Mouse (Mus musculus): Measurements from ENCODE around the gene F12. TPM values are rescaled to one million over a fixed set of nuclear protein-coding genes. Genes with fewer than 3 reads are reported as not detected.
A peak's percentile ranks its signal among the peaks of the same experiment; 100 is the strongest.

The F12 gene
- polyA plus RNA-seq, 1 experiment = 0.03 TPM

DNA sequence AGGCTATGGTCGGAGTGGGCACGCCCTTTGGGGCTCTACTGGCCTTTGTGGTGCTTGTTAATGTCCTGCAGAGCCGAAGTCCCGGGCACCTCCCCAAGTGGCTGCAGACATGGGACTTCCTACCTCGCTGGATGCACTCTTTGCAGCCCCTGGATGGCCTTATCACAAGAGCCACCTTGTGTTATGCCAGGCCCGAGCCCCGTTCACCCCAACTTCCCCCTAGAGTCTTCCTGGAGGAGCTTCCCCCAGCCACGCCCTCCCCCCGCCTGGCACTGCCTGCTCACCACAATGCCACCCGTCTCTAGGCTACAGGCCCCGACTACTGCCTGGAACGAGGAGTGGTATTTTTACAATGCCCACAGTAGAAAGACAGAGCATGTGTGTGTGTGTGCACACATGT, 13.3 kb downstream of the F12 start:
- WGBS = 59% methylated on average over 12 of the region's 12 CpGs
- no peaks in the 10 kb centered on the region for H3K4me1 ChIP-seq (ENCODE audit: control insufficient read depth, insufficient read depth, low read length)
- H3K27me3 ChIP-seq (replicated peaks; ENCODE audit: control insufficient read depth, insufficient read depth, low read length) = no peaks in the 10 kb centered on the region
- TF ChIP-seq CTCF (conservative IDR thresholded peaks at IDR 0.05; ENCODE audit: insufficient read depth, insufficient read length, low read depth, low read length) = no peak
- peak; percentile 15 for TF ChIP-seq POLR2A (IDR thresholded peaks at IDR 0.05; ENCODE audit: low read depth, low read length)
- no peak overlapping the region for H3K4me3 ChIP-seq (ENCODE audit: insufficient read depth, low read depth, low read length)
- peak; percentile 21 for DNase-seq
- no peak overlapping the region for H3K27ac ChIP-seq (ENCODE audit: insufficient read depth, low read depth, low read length)
- no peaks in the 10 kb centered on the region; the same call in 1 of the 2 replicates for H3K36me3 ChIP-seq (ENCODE audit: control insufficient read depth, insufficient read depth, low read length)

DNA sequence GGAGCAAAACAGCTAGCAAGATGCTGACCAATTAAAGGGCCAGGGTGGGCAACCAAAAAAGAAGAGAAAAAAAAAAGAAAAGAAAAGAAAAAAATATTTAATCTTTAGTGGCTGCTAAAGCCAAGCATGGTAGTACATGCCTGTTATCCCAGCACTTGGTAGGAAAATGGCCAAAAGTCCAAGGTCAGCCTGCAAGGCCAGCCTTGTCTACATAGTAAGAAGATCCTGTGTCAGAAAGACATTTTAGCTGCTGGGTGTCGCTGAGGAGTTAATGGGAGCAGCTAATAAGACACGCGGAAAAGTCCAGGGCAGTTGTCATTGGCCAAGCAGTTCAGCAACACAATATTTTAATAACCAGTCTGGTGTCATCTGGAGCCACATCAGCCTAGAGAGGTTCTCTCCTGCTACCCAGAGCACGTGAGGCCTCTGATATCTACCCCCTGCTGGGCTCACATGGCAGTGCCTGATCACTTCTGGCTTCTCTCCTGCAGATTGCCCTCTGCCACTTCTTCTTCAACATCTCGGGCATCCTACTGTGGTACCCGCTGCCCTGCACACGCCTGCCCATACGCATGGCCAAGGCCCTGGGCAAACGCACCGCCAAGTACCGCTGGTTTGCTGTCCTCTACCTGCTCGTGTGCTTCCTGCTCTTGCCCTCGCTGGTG, 13.8 kb downstream of the F12 start:
- H3K4me3 ChIP-seq (ENCODE audit: insufficient read depth, low read depth, low read length) = no peak overlapping the region
- H3K4me1 ChIP-seq (ENCODE audit: control insufficient read depth, insufficient read depth, low read length) = no peaks in the 10 kb centered on the region
- 59% methylated on average over 13 of the region's 13 CpGs for WGBS
- H3K36me3 ChIP-seq (ENCODE audit: control insufficient read depth, insufficient read depth, low read length) = no peaks in the 10 kb centered on the region; the same call in 1 of the 2 replicates
- TF ChIP-seq POLR2A (IDR thresholded peaks at IDR 0.05; ENCODE audit: low read depth, low read length) = peak; percentile 23
- no peak for TF ChIP-seq CTCF (conservative IDR thresholded peaks at IDR 0.05; ENCODE audit: insufficient read depth, insufficient read length, low read depth, low read length)
- H3K27ac ChIP-seq (ENCODE audit: insufficient read depth, low read depth, low read length) = no peak overlapping the region
- peak; percentile 51 for DNase-seq
- H3K27me3 ChIP-seq (replicated peaks; ENCODE audit: control insufficient read depth, insufficient read depth, low read length) = no peaks in the 10 kb centered on the region

DNA sequence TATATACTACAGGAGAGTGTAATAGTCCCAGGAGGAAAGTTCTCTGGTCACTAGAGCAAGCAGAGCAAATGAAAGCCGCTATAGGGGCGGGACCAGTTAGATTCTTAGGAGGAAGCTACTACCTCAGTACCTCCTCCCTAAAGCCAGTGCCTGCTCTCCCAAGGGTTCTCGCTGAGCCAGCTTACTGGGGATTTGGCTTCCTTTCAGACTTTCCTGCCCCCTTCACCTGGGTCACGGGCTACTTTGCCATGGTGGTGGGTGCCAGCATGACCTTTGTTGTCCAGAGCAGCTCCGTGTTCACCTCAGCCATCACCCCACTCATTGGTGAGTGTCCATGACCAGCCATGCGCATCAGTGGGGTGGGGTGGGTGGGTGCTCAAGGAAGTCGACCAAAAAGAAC, 14.8 kb downstream of the F12 start:
- Histone ChIP-seq H3K27ac (ENCODE audit: insufficient read depth, low read depth, low read length) (no peak overlapping the region), H3K27me3 (replicated peaks; ENCODE audit: control insufficient read depth, insufficient read depth, low read length) (no peaks in the 10 kb centered on the region), H3K4me3 (ENCODE audit: insufficient read depth, low read depth, low read length) (no peak overlapping the region), H3K36me3 (ENCODE audit: control insufficient read depth, insufficient read depth, low read length) (no peaks in the 10 kb centered on the region; the same call in 1 of the 2 replicates), H3K4me1 (ENCODE audit: control insufficient read depth, insufficient read depth, low read length) (no peaks in the 10 kb centered on the region)
- DNase-seq = peak; percentile 59
- WGBS = 51% methylated on average over 7 of the region's 7 CpGs
- TF ChIP-seq POLR2A (IDR thresholded peaks at IDR 0.05; ENCODE audit: low read depth, low read length) = peak; percentile 46
- no peak for TF ChIP-seq CTCF (conservative IDR thresholded peaks at IDR 0.05; ENCODE audit: insufficient read depth, insufficient read length, low read depth, low read length)

DNA sequence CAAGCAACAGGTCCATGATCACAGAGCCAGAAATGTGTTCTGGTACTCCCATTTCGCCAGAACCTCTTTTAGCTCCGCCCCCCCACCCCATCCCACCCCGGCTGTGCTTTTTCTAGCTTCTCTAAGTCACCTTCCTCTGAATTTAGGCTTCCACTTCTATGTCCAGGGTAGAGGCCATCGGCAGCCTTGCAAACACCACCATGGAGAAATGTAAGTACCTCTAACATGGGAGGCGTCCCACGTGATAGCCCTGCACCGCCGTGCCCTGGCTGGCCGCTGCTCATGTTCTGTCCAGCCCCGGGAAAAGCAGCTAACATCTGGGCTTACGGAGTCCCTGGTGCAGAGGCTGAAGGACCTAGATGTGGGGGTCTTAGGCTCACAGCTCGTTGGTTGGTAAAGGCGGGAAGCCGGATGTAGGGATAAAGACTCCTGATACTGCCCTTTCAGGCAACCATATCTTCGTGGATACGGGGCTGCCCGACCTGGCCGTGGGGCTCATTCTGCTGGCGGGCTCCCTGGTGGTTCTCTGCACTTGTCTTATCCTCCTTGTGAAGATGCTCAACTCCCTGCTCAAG, 18.0 kb downstream of the F12 start:
- peak; percentile 60 for DNase-seq
- Histone ChIP-seq H3K4me3 (ENCODE audit: insufficient read depth, low read depth, low read length) (no peak overlapping the region), H3K27me3 (replicated peaks; ENCODE audit: control insufficient read depth, insufficient read depth, low read length) (no peaks in the 10 kb centered on the region), H3K4me1 (ENCODE audit: control insufficient read depth, insufficient read depth, low read length) (no peaks in the 10 kb centered on the region), H3K27ac (ENCODE audit: insufficient read depth, low read depth, low read length) (no peak overlapping the region), H3K36me3 (ENCODE audit: control insufficient read depth, insufficient read depth, low read length) (peaks cover 3% of the 10 kb centered on the region; the same call in 1 of the 2 replicates)
- TF ChIP-seq POLR2A (IDR thresholded peaks at IDR 0.05; ENCODE audit: low read depth, low read length) = peak; percentile 54
- TF ChIP-seq CTCF (conservative IDR thresholded peaks at IDR 0.05; ENCODE audit: insufficient read depth, insufficient read length, low read depth, low read length) = no peak
- WGBS = 63% methylated on average over 19 of the region's 19 CpGs

DNA sequence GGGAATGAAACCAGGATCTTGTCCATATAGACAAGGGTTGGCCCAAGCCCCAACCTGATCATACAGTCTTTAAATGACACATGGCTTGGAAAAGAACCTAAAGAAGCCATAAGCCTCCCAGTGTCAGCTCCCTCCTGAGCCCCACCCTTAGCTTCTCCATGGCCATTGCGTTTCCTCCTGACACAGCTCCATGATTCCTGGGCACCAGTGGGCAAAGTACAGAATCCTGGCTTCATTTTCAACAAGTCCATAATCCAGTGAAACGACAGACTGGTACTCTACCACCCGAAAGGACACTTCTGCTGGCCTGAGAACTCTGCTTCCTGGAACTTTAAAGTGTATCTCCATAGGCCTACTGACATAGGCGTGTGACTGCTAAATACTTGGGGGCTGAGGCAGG, 19.3 kb downstream of the F12 start:
- no peaks in the 10 kb centered on the region for H3K4me1 ChIP-seq (ENCODE audit: control insufficient read depth, insufficient read depth, low read length)
- WGBS = 56% methylated on average over 4 of the region's 4 CpGs
- TF ChIP-seq POLR2A (IDR thresholded peaks at IDR 0.05; ENCODE audit: low read depth, low read length) (peak; percentile 41), CTCF (conservative IDR thresholded peaks at IDR 0.05; ENCODE audit: insufficient read depth, insufficient read length, low read depth, low read length) (no peak)
- H3K36me3 ChIP-seq (ENCODE audit: control insufficient read depth, insufficient read depth, low read length) = peaks cover 6% of the 10 kb centered on the region; the same call in 1 of the 2 replicates
- no peaks in the 10 kb centered on the region for H3K27me3 ChIP-seq (replicated peaks; ENCODE audit: control insufficient read depth, insufficient read depth, low read length)
- no peak overlapping the region for H3K4me3 ChIP-seq (ENCODE audit: insufficient read depth, low read depth, low read length)
- DNase-seq = peak; percentile 62
- peak overlapping the region; percentile 37; the same call in 1 of the 2 replicates for H3K27ac ChIP-seq (ENCODE audit: insufficient read depth, low read depth, low read length)

DNA sequence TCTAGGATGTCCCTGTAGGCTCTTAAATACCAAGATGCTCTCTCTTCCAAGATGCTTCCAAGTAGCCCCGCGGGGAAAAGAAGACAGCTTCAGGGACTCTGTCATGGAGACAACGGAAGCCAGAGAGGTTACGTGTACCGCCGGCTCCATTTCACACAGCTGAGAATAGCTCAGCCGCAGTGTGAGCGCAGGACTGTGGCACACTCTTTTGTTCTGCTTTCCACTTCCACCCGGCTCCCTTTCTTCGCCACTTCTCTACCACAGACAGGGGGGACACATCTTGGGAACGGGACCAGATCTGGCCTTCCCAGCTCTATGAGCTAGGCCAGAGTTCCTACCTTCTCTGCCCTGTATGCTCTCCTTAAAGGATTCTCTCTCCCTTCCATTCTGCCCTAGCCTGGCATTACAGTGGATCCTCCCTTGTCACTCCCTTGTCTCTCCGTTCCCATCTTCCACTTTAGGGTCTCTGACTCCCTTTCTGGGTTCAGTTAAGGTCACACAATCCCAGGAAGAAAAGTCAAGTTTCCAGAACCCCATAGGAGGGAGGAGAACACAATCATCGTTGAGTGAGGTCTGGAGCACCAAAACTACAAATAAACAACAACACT, 20.7 kb downstream of the F12 start:
- Histone ChIP-seq H3K4me1 (ENCODE audit: control insufficient read depth, insufficient read depth, low read length) (no peaks in the 10 kb centered on the region), H3K27me3 (replicated peaks; ENCODE audit: control insufficient read depth, insufficient read depth, low read length) (no peaks in the 10 kb centered on the region), H3K4me3 (ENCODE audit: insufficient read depth, low read depth, low read length) (peak overlapping the region; percentile 67), H3K36me3 (ENCODE audit: control insufficient read depth, insufficient read depth, low read length) (peaks cover 9% of the 10 kb centered on the region; the same call in 1 of the 2 replicates), H3K27ac (ENCODE audit: insufficient read depth, low read depth, low read length) (peak overlapping the region; percentile 1)
- WGBS = 53% methylated on average over 13 of the region's 13 CpGs
- no peak for DNase-seq
- TF ChIP-seq CTCF (conservative IDR thresholded peaks at IDR 0.05; ENCODE audit: insufficient read depth, insufficient read length, low read depth, low read length) (no peak), POLR2A (IDR thresholded peaks at IDR 0.05; ENCODE audit: low read depth, low read length) (peak; percentile 46)

All from kidney, adult 2 months (tissue).